Mouse (Mus musculus): ENCODE results near the gene Rab3b.

DNA sequence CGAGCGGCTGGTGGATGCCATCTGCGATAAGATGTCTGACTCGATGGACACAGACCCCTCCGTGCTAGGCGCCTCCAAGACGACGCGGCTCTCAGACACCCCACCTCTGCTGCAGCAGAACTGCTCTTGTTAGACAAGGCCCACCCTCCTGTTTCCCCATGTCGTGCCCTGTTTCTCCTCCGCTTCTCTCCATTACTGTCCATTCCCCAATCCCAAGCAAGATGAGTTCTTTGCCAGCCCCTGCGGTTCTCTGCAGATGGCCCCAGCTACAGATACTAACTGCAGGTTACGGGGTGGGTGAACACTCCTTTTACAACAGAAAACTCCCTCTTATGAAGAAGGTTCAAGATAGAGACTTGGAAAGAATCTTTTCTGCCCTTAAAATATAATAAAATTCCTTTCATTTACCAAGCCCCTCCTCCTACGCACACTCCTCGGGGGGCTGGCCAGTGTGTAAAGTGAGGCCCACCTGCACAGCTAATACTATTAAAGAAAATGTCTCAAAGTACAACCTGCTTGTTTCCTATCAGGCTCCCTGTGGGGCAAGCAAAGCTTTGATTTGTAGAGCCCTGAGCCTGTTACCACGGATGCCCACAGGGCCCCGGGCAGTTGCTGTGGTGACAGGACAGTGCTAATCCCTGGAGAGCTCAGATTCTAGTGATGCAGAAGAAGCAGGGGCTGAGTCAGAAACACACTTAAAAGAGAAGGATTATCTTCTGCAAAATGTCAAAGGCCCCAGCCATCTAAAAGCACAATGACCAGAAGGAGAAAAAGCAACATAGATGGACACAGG is 62.0 kb downstream of the Rab3b start:
- TF ChIP-seq CTCF (IDR thresholded peaks at IDR 0.05; ENCODE audit: borderline replicate concordance, extremely low read depth, insufficient read depth, insufficient read length) (no peak), POLR2A (IDR thresholded peaks at IDR 0.05; ENCODE audit: borderline replicate concordance, extremely low read depth, insufficient read depth, insufficient read length, poor library complexity, severe bottlenecking) (no peak)
